Mouse (Mus musculus): Measurements from ENCODE around the gene Tnfrsf1a.

GRCm38 (mm10) chr6:125344866-125345265 lies 4.3 kb upstream of the Tnfrsf1a start:
- TF ChIP-seq GATA1 (IDR thresholded peaks at IDR 0.05; ENCODE audit: low read length) (no peak), TAL1 (IDR thresholded peaks at IDR 0.05; ENCODE audit: low read length) (no peak)

Measured in erythroblast, embryonic 14.5 days (primary cell).